Mouse (Mus musculus) ES-CJ7 (cell line): ENCODE data around the gene Spef2.

Experiments
- DNase-seq: peaks from one replicate; pipeline ENCODE4 v3.0.0; 2011; ENCODE audit warnings: low read depth, low spot score

The Spef2 gene

DNA sequence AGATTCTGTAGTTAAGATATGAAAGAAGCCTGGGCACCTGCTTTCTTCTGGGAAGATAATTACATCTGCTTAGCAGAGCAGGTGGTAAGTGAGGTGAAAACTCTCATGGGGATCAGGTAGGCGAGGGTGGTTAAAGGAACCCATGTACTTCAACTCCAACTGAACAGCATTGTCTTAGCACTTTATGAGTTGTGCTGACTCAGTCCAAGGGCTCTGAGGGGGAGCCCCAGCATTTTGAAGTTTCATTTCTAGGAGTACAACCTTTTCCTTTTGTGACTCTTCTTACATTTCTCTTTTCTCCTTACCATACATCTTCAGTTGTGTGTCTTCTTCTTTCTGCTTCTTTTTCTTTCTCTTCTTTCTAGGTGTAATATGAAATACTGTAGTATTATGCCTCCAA, 213.5 kb downstream of the Spef2 start:
- no peak for DNase-seq

DNA sequence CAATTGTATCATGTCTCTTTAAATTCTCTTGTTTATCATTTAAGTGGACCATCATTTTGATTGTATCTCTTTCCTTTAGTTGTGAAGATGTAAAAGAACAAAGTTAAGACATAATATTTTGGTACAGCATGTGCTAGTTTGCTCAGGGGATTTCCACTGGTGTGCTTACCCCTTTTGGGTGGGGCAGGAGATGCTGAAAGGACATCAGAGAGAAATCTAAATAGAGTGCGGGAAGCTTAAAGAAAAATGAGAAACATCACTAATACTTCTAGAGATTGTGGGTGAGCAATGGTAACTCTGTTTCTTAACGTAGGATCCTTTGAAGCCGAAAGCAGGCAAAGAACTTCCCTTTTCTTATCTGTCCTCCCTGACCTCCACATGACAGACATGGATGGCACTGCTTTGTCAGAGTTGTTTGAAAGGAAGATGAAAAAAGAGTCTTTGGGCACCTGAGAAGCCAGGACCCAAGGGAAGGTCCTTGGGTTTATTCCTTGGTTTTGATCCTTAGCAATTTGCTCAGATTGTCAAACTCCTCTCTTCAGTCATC, 215.2 kb downstream of the Spef2 start:
- no peak for DNase-seq

DNA sequence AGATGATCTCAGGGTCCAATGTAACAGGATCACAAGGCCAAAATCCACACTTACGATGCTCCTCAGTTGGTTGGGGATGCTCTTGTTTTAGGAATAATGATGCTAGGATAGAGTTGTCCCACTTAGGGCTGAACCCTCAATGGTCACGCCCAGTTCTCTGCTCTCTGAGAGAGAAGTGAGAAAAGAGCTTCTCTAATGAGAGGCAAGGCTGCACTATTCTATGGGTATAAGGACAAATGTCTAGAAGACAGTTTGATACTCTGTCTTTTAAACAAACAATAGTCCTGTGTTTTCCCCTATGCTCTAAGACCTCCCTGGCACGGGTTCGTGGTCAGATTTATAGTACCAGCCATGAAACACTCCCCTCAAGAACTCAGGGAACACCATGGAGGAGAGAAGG, 218.6 kb downstream of the Spef2 start, which contains the start of gene Il7r:
Gene Il7r, minus strand, starts transcription at position 101 of the 400 bp plus-strand sequence.
- no peak for DNase-seq

DNA sequence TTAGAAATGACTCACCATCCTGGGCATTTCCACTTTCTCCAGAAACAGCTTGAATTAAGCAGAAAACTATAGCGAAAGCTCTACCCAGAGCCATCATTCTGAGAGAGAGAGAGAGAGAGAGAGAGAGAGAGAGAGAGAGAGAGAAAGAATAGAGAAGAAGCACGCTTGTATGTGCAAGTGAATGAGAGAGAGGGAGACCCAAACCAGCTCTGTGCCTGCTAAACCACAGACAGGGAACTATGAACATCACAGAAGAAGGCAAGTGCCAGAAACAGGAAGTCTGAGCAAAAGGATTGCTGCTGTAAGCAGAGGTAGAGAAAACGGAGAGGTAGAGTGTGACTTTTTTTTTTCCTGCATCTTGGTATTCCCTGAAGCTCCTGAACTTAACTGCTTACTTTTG, 219.0 kb downstream of the Spef2 start:
- DNase-seq = no peak
